Mouse (Mus musculus) liver, postnatal 0 days (tissue): ENCODE data around the gene Egfem1. TPM values are rescaled to one million over a fixed set of nuclear protein-coding genes. Genes with fewer than 3 reads are reported as not detected.

ENCODE experiments used
- ATAC-seq: fragments of 200-750 bp; cut with Nextera tagmentation; 2 replicates; pipeline ENCODE4 v1.8.0; 2017; ENCODE audit warnings: mild to moderate bottlenecking, moderate library complexity
- DNase-seq: peaks from one replicate; pipeline ENCODE4 v3.0.0-alpha.2; 2016
- H3K27ac ChIP-seq: fragments of 300-500 bp; sonication (generic); 2 replicates; pipeline ENCODE4 v1.5.1; 2014; ENCODE audit warnings: antibody characterized with exemption, moderate library complexity, mild to moderate bottlenecking, low read depth
- H3K27me3 ChIP-seq: fragments of 300-500 bp; sonication (generic); 2 replicates; pipeline ENCODE4 v1.6.1; 2014; ENCODE audit warnings: low read length, control low read depth, mixed read lengths; ENCODE audit not compliant: insufficient read depth
- H3K36me3 ChIP-seq: fragments of 300-500 bp; sonication (generic); replicated peaks from 2 replicates; pipeline ENCODE4 v1.6.1; 2014; ENCODE audit warnings: mild to moderate bottlenecking, control low read depth, low read length, moderate library complexity, mixed read lengths; ENCODE audit not compliant: insufficient read depth
- H3K4me1 ChIP-seq: fragments of 300-500 bp; sonication (generic); 2 replicates; pipeline ENCODE4 v1.6.1; 2014; ENCODE audit warnings: antibody characterized with exemption, mild to moderate bottlenecking, control low read depth; ENCODE audit not compliant: insufficient read depth
- H3K4me2 ChIP-seq: fragments of 300-500 bp; sonication (generic); 2 replicates; pipeline ENCODE4 v1.6.1; 2014; ENCODE audit warnings: low read depth, mild to moderate bottlenecking, low read length, moderate library complexity, mixed read lengths
- H3K4me3 ChIP-seq: fragments of 300-500 bp; sonication (generic); 2 replicates; pipeline ENCODE4 v1.5.1; 2014; ENCODE audit warnings: low read depth, low read length
- H3K9ac ChIP-seq: fragments of 300-500 bp; sonication (generic); replicated peaks from 2 replicates; pipeline ENCODE4 v1.6.1; 2014; ENCODE audit warnings: mild to moderate bottlenecking, moderate library complexity
- H3K9me3 ChIP-seq: fragments of 300-500 bp; sonication (generic); 2 replicates; pipeline ENCODE4 v1.6.1; 2016; ENCODE audit warnings: mild to moderate bottlenecking, control low read depth, low read length, mixed read lengths
- CTCF ChIP-seq: sonication (generic); IDR thresholded peaks from 2 replicates; pipeline ENCODE4 v1.5.1; 2016; ENCODE audit warnings: antibody characterized with exemption, low read depth
- EP300 ChIP-seq: IDR thresholded peaks from 2 replicates; pipeline ENCODE4 v1.6.1; 2016; ENCODE audit warnings: antibody characterized with exemption, low read depth, mild to moderate bottlenecking
- WGBS: fragments of 180-500 bp; shearing (Covaris S2); extraction: QIAGEN DNeasy Blood & Tissue Kit; methylation state at CpG from one replicate; pipeline ENCODE4 v1.1.7; 2014; ENCODE audit not compliant: insufficient replicate concordance; 5-methylcytosine and 5-hydroxymethylcytosine counted together
- polyA plus RNA-seq: library from polyadenylated mRNA; unstranded; fragments of >200 nt; fragmentation: Nextera tagmentation; extraction: Ambion mirVana; gene quantifications from 2 replicates; pipeline ENCODE4 v1.2.1, GENCODE M21; 2015

The Egfem1 gene
- polyA plus RNA-seq, 1 experiment from 2014 or later, result 0.69 TPM

- TF ChIP-seq EP300 (no peak), CTCF (no peak)
- Histone ChIP-seq H3K4me1 (no peaks in the 10 kb centered on the region), H3K9me3 (no peaks in the 10 kb centered on the region), H3K9ac (no peak overlapping the region), H3K4me2 (no peak overlapping the region), H3K27me3 (no peaks in the 10 kb centered on the region), H3K27ac (no peak overlapping the region), H3K4me3 (no peak overlapping the region), H3K36me3 (no peaks in the 10 kb centered on the region)
- 87% methylated on average over 1 of the region's 1 CpGs for WGBS
- DNase-seq (no peak), ATAC-seq (no peak)
Observed at GRCm38 (mm10) chr3:29563171-29563570, 481.3 kb downstream of the Egfem1 start.

- Histone ChIP-seq H3K36me3 (no peaks in the 10 kb centered on the region), H3K4me3 (no peak overlapping the region), H3K4me1 (no peaks in the 10 kb centered on the region), H3K4me2 (no peak overlapping the region), H3K9me3 (no peaks in the 10 kb centered on the region), H3K9ac (no peak overlapping the region), H3K27me3 (no peaks in the 10 kb centered on the region), H3K27ac (no peak overlapping the region)
- ATAC-seq (no peak), DNase-seq (no peak)
- WGBS, result 65% methylated on average over 5 of the region's 5 CpGs
- TF ChIP-seq EP300 (no peak), CTCF (no peak)
Observed at GRCm38 (mm10) chr3:29578055-29578860, 496.4 kb downstream of the Egfem1 start.

- no peaks in the 10 kb centered on the region for H3K9me3 ChIP-seq
- ATAC-seq, result no peak
- 60% methylated on average over 8 of the region's 8 CpGs for WGBS
- no peak overlapping the region for H3K27ac ChIP-seq
- no peak for TF ChIP-seq EP300
- no peak for TF ChIP-seq CTCF
- no peak for DNase-seq
- no peaks in the 10 kb centered on the region for H3K4me1 ChIP-seq
- H3K4me3 ChIP-seq, result no peak overlapping the region
- H3K9ac ChIP-seq, result no peak overlapping the region
- no peak overlapping the region for H3K4me2 ChIP-seq
- no peaks in the 10 kb centered on the region for H3K36me3 ChIP-seq
- H3K27me3 ChIP-seq, result no peaks in the 10 kb centered on the region
Observed at GRCm38 (mm10) chr3:29582749-29583148, 500.9 kb downstream of the Egfem1 start.

GRCm38 (mm10) chr3:29602140-29602539 is 520.3 kb downstream of the Egfem1 start:
- no peaks in the 10 kb centered on the region for H3K27me3 ChIP-seq
- H3K4me3 ChIP-seq, result no peak overlapping the region
- H3K9ac ChIP-seq, result no peak overlapping the region
- no peak overlapping the region for H3K4me2 ChIP-seq
- DNase-seq (no peak), ATAC-seq (no peak)
- 57% methylated on average over 7 of the region's 7 CpGs for WGBS
- no peak overlapping the region for H3K27ac ChIP-seq
- H3K9me3 ChIP-seq, result no peaks in the 10 kb centered on the region
- H3K4me1 ChIP-seq, result no peaks in the 10 kb centered on the region
- TF ChIP-seq EP300, result no peak
- no peak for TF ChIP-seq CTCF
- H3K36me3 ChIP-seq, result no peaks in the 10 kb centered on the region

GRCm38 (mm10) chr3:29608713-29609112 is 526.9 kb downstream of the Egfem1 start:
- Histone ChIP-seq H3K4me3 (no peak overlapping the region), H3K36me3 (no peaks in the 10 kb centered on the region), H3K4me2 (no peak overlapping the region), H3K9ac (no peak overlapping the region), H3K27ac (no peak overlapping the region), H3K9me3 (no peaks in the 10 kb centered on the region), H3K4me1 (no peaks in the 10 kb centered on the region), H3K27me3 (no peaks in the 10 kb centered on the region)
- 67% methylated on average over 3 of the region's 3 CpGs for WGBS
- DNase-seq, result no peak
- no peak for TF ChIP-seq EP300
- ATAC-seq, result no peak

GRCm38 (mm10) chr3:29609174-29609573 is 527.4 kb downstream of the Egfem1 start:
- no peak overlapping the region for H3K4me2 ChIP-seq
- no peak for DNase-seq
- 65% methylated on average over 2 of the region's 2 CpGs for WGBS
- no peak for TF ChIP-seq CTCF
- TF ChIP-seq EP300, result no peak
- no peaks in the 10 kb centered on the region for H3K9me3 ChIP-seq
- no peak overlapping the region for H3K27ac ChIP-seq
- no peak overlapping the region for H3K4me3 ChIP-seq
- no peaks in the 10 kb centered on the region for H3K36me3 ChIP-seq
- no peak overlapping the region for H3K9ac ChIP-seq
- H3K27me3 ChIP-seq, result no peaks in the 10 kb centered on the region
- ATAC-seq, result no peak
- H3K4me1 ChIP-seq, result no peaks in the 10 kb centered on the region

GRCm38 (mm10) chr3:29619586-29619985 is 537.8 kb downstream of the Egfem1 start:
- WGBS, result 71% methylated on average over 1 of the region's 1 CpGs
- H3K4me1 ChIP-seq, result no peaks in the 10 kb centered on the region
- DNase-seq (no peak), ATAC-seq (no peak)
- H3K4me2 ChIP-seq, result no peak overlapping the region
- no peak overlapping the region for H3K27ac ChIP-seq
- no peak overlapping the region for H3K4me3 ChIP-seq
- no peaks in the 10 kb centered on the region for H3K9me3 ChIP-seq
- no peak for TF ChIP-seq CTCF
- TF ChIP-seq EP300, result no peak
- H3K9ac ChIP-seq, result no peak overlapping the region
- H3K27me3 ChIP-seq, result no peaks in the 10 kb centered on the region
- no peaks in the 10 kb centered on the region for H3K36me3 ChIP-seq
